Mouse (Mus musculus): ENCODE measurements around the gene Chic1. TPM values are rescaled to one million over a fixed set of nuclear protein-coding genes. Genes with fewer than 3 reads are reported as not detected.
A peak's percentile ranks its signal among the peaks of the same experiment; 100 is the strongest.

The Chic1 gene
- 4.2 and 4.4 TPM in 2 replicates for polyA plus RNA-seq (2015; fragmentation: Nextera tagmentation; extraction: Ambion mirVana)

DNA sequence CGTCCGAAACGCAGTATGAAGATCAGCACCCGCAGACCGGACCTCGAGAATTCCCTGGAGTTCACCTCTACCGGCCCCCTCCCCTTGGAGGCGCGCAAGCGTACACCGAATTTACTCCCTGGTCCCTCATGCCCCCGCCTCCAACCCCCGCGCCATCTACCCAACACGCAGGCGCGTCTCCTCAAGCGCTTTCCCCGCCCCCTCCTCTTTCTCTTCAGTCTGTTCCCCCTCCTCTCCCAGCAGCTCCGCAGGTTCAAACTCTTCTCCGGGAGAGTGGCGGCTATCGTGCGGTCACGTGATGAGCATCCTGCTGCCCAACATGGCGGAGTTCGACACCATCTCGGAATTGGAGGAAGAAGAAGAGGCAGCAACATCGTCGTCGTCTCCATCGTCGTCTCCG lies at the start of gene Chic1:
Gene Chic1 (plus strand): TSS at position 190 of the 400 bp plus-strand sequence.
- 19% methylated on average over 34 of the region's 34 CpGs for WGBS
- Histone ChIP-seq H3K4me2 (peak within 1 kb of the TSS; percentile 57), H3K27ac (no peak within 1 kb of the TSS), H3K4me3 (peak within 1 kb of the TSS; percentile 55), H3K36me3 (no peaks in the 10 kb centered on the region), H3K9me3 (no peaks in the 10 kb centered on the region), H3K9ac (peak within 1 kb of the TSS; percentile 74), H3K27me3 (peaks cover 52% of the 10 kb centered on the region), H3K4me1 (no peaks in the 10 kb centered on the region)
- peak; percentile 86 for ATAC-seq (ENCODE audit: insufficient number of reproducible peaks, insufficient read depth, low FRiP score, low TSS enrichment, low read depth)

- Histone ChIP-seq H3K4me2 (no peak overlapping the region), H3K27ac (no peak overlapping the region), H3K9ac (no peak overlapping the region), H3K4me3 (no peak overlapping the region), H3K27me3 (peaks cover 29% of the 10 kb centered on the region), H3K36me3 (no peaks in the 10 kb centered on the region), H3K4me1 (no peaks in the 10 kb centered on the region), H3K9me3 (no peaks in the 10 kb centered on the region)
- ATAC-seq (ENCODE audit: insufficient number of reproducible peaks, insufficient read depth, low FRiP score, low TSS enrichment, low read depth), result no peak
- 81% methylated on average over 1 of the region's 1 CpGs for WGBS
Observed at GRCm38 (mm10) chrX:103308262-103308661, 48.0 kb upstream of the Chic1 start.

DNA sequence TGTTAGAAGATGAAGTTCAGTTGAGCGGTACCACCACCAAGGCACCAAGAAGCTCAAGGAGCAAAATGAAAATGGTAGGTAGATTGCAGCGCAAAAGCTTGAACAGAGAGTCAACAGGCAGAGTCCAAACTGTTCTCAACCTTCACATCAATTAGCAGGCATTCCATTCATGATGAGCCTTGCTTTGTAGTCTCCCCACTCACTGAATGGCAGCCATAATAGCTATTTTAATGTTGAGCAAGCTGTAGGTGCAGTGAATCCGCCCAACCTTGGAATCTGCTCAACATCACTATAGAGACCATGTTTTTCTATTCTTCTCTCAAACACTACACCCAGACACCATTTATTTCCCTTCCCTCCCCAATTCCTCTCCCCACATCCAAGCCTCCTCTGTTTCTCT lies 44.6 kb upstream of the Chic1 start:
- Histone ChIP-seq H3K27me3 (peaks cover 26% of the 10 kb centered on the region), H3K9ac (no peak overlapping the region), H3K36me3 (no peaks in the 10 kb centered on the region), H3K27ac (no peak overlapping the region), H3K4me2 (no peak overlapping the region), H3K4me1 (no peaks in the 10 kb centered on the region), H3K9me3 (no peaks in the 10 kb centered on the region), H3K4me3 (no peak overlapping the region)
- WGBS, result 85% methylated on average over 3 of the region's 3 CpGs
- ATAC-seq (ENCODE audit: insufficient number of reproducible peaks, insufficient read depth, low FRiP score, low TSS enrichment, low read depth), result no peak

GRCm38 (mm10) chrX:103314146-103314545 lies 42.1 kb upstream of the Chic1 start:
- no peak for ATAC-seq (ENCODE audit: insufficient number of reproducible peaks, insufficient read depth, low FRiP score, low TSS enrichment, low read depth)
- H3K4me3 ChIP-seq, result no peak overlapping the region
- no peak overlapping the region for H3K27ac ChIP-seq
- H3K4me1 ChIP-seq, result no peaks in the 10 kb centered on the region
- H3K9me3 ChIP-seq, result no peaks in the 10 kb centered on the region
- H3K36me3 ChIP-seq, result no peaks in the 10 kb centered on the region
- H3K27me3 ChIP-seq, result peaks cover 42% of the 10 kb centered on the region
- 89% methylated on average over 6 of the region's 6 CpGs for WGBS
- no peak overlapping the region for H3K4me2 ChIP-seq
- H3K9ac ChIP-seq, result no peak overlapping the region

GRCm38 (mm10) chrX:103321146-103321545 lies 35.1 kb upstream of the Chic1 start, which contains the start of gene Cdx4:
Gene Cdx4, plus strand, starts transcription at chrX:103321398.
- Histone ChIP-seq H3K27ac (no peak within 1 kb of the TSS), H3K9me3 (no peaks in the 10 kb centered on the region), H3K4me3 (peak within 1 kb of the TSS; percentile 17; the same call in 1 of the 2 replicates), H3K9ac (no peak within 1 kb of the TSS), H3K4me1 (no peaks in the 10 kb centered on the region), H3K27me3 (peaks cover 88% of the 10 kb centered on the region), H3K36me3 (no peaks in the 10 kb centered on the region), H3K4me2 (peak within 1 kb of the TSS; percentile 43)
- 20% methylated on average over 13 of the region's 13 CpGs for WGBS
- ATAC-seq (ENCODE audit: insufficient number of reproducible peaks, insufficient read depth, low FRiP score, low TSS enrichment, low read depth), result no peak

DNA sequence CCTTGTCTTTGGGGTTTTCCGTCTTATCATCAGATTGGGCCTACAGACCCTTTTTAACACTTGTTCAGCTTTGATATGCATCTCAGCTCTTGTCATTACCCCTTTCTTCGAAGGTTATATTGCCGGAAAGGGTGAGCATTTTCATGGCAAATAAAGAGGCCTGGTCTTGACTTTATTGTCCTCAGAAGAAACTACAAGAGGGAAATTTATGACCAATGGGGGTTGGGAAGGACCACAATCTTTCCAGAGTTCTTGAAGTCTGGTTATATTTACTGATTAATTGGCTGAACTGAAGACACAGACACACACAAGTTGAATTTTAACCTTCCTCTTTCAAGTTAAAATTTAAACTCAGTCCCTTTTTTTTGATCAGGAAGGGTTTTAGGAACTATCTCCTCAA lies 30.4 kb upstream of the Chic1 start:
- Histone ChIP-seq H3K4me1 (no peaks in the 10 kb centered on the region), H3K27me3 (peaks cover 74% of the 10 kb centered on the region), H3K9me3 (no peaks in the 10 kb centered on the region), H3K4me2 (no peak overlapping the region), H3K36me3 (no peaks in the 10 kb centered on the region), H3K9ac (no peak overlapping the region), H3K4me3 (no peak overlapping the region), H3K27ac (no peak overlapping the region)
- no peak for ATAC-seq (ENCODE audit: insufficient number of reproducible peaks, insufficient read depth, low FRiP score, low TSS enrichment, low read depth)
- WGBS, result 80% methylated on average over 3 of the region's 3 CpGs

- WGBS, result 65% methylated on average over 8 of the region's 8 CpGs
- no peak overlapping the region for H3K4me2 ChIP-seq
- no peak for ATAC-seq (ENCODE audit: insufficient number of reproducible peaks, insufficient read depth, low FRiP score, low TSS enrichment, low read depth)
- H3K9ac ChIP-seq, result no peak overlapping the region
- no peaks in the 10 kb centered on the region for H3K4me1 ChIP-seq
- no peak overlapping the region for H3K4me3 ChIP-seq
- no peaks in the 10 kb centered on the region for H3K9me3 ChIP-seq
- H3K36me3 ChIP-seq, result no peaks in the 10 kb centered on the region
- no peak overlapping the region for H3K27ac ChIP-seq
- peaks cover 59% of the 10 kb centered on the region for H3K27me3 ChIP-seq
Observed at GRCm38 (mm10) chrX:103329386-103329785, 26.9 kb upstream of the Chic1 start.

GRCm38 (mm10) chrX:103331125-103331858 lies 25.0 kb upstream of the Chic1 start:
- ATAC-seq (ENCODE audit: insufficient number of reproducible peaks, insufficient read depth, low FRiP score, low TSS enrichment, low read depth), result no peak
- Histone ChIP-seq H3K27ac (no peak overlapping the region), H3K4me3 (no peak overlapping the region), H3K4me2 (no peak overlapping the region), H3K36me3 (no peaks in the 10 kb centered on the region), H3K27me3 (peaks cover 41% of the 10 kb centered on the region), H3K4me1 (no peaks in the 10 kb centered on the region), H3K9me3 (no peaks in the 10 kb centered on the region), H3K9ac (no peak overlapping the region)
- 60% methylated on average over 5 of the region's 5 CpGs for WGBS

GRCm38 (mm10) chrX:103341369-103342113 lies 14.7 kb upstream of the Chic1 start:
- Histone ChIP-seq H3K4me1 (no peaks in the 10 kb centered on the region), H3K4me3 (no peak overlapping the region), H3K27me3 (peaks cover 22% of the 10 kb centered on the region), H3K36me3 (no peaks in the 10 kb centered on the region), H3K27ac (no peak overlapping the region), H3K4me2 (no peak overlapping the region), H3K9ac (no peak overlapping the region), H3K9me3 (no peaks in the 10 kb centered on the region)
- ATAC-seq (ENCODE audit: insufficient number of reproducible peaks, insufficient read depth, low FRiP score, low TSS enrichment, low read depth), result no peak
- WGBS, result 59% methylated on average over 3 of the region's 3 CpGs

- no peaks in the 10 kb centered on the region for H3K4me1 ChIP-seq
- 51% methylated on average over 5 of the region's 5 CpGs for WGBS
- peaks cover 51% of the 10 kb centered on the region for H3K27me3 ChIP-seq
- H3K27ac ChIP-seq, result no peak overlapping the region
- no peak for ATAC-seq (ENCODE audit: insufficient number of reproducible peaks, insufficient read depth, low FRiP score, low TSS enrichment, low read depth)
- no peak overlapping the region for H3K9ac ChIP-seq
- no peaks in the 10 kb centered on the region for H3K9me3 ChIP-seq
- H3K36me3 ChIP-seq, result no peaks in the 10 kb centered on the region
- H3K4me3 ChIP-seq, result peak overlapping the region; percentile 55
- peak overlapping the region; percentile 57 for H3K4me2 ChIP-seq
Observed at GRCm38 (mm10) chrX:103355784-103356183, 492 bp upstream of the Chic1 start.

DNA sequence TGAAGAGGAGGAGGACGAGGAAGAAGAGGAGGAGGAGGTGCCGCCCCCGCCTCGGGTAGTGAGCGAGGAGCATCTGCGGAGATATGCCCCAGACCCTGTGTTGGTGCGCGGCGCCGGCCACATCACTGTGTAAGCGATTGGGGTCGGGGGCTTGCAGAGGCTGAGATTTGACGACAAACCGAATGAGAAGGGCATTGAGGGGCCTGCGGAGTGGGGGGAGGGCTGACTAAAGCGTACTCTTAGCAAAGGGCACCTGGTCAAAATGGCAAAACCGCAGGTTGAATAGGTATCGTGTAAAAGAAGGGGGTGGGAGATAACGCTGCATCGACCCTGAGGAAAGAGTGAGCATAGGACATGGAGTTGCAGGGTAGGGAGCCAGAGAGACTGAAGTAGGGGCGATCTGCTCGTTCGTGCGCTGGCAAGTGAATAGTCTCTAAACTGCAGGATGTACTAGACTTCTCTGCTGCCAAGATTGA lies 523 bp downstream of the Chic1 start:
- Histone ChIP-seq H3K9ac (peak overlapping the region; percentile 74), H3K9me3 (no peaks in the 10 kb centered on the region), H3K27me3 (peaks cover 55% of the 10 kb centered on the region), H3K36me3 (no peaks in the 10 kb centered on the region), H3K27ac (no peak overlapping the region), H3K4me3 (peak overlapping the region; percentile 55), H3K4me2 (peak overlapping the region; percentile 57), H3K4me1 (no peaks in the 10 kb centered on the region)
- 0 out of 2 replicates have a peak, but pooled peaks have one; percentile 43 for ATAC-seq (ENCODE audit: insufficient number of reproducible peaks, insufficient read depth, low FRiP score, low TSS enrichment, low read depth)
- 13% methylated on average over 24 of the region's 24 CpGs for WGBS

GRCm38 (mm10) chrX:103366201-103366600 lies 9.9 kb downstream of the Chic1 start:
- 73% methylated on average over 5 of the region's 5 CpGs for WGBS
- H3K4me1 ChIP-seq, result no peaks in the 10 kb centered on the region
- H3K27me3 ChIP-seq, result peaks cover 25% of the 10 kb centered on the region
- no peaks in the 10 kb centered on the region for H3K9me3 ChIP-seq
- H3K4me2 ChIP-seq, result no peak overlapping the region
- H3K27ac ChIP-seq, result no peak overlapping the region
- H3K36me3 ChIP-seq, result no peaks in the 10 kb centered on the region
- no peak for ATAC-seq (ENCODE audit: insufficient number of reproducible peaks, insufficient read depth, low FRiP score, low TSS enrichment, low read depth)
- H3K9ac ChIP-seq, result no peak overlapping the region
- no peak overlapping the region for H3K4me3 ChIP-seq

All from embryonic facial prominence, embryonic 13.5 days (tissue).